Mouse (Mus musculus): ENCODE data around the gene Tm2d3. TPM values are rescaled to one million over a fixed set of nuclear protein-coding genes. Genes with fewer than 3 reads are reported as not detected.

Tm2d3 gene
- polyA plus RNA-seq (2014; fragmentation: Nextera tagmentation; extraction: Ambion mirVana) = 86.7 and 93.5 TPM in 2 replicates

- H3K27me3 ChIP-seq (ENCODE audit: control insufficient read depth, insufficient read depth, low read length) = no peaks in the 10 kb centered on the region
- no peak within 1 kb of the TSS for H3K4me2 ChIP-seq (ENCODE audit: low read depth, low read length)
- H3K4me3 ChIP-seq (ENCODE audit: low read depth, low read length) = no peak within 1 kb of the TSS
- WGBS = 89% methylated on average over 7 of the region's 7 CpGs
- H3K9ac ChIP-seq (replicated peaks; ENCODE audit: low read depth, low read length) = no peak within 1 kb of the TSS
- H3K9me3 ChIP-seq (ENCODE audit: control insufficient read depth, low read length) = no peaks in the 10 kb centered on the region
- H3K4me1 ChIP-seq (ENCODE audit: control insufficient read depth, insufficient read depth, low read length) = peaks cover 9% of the 10 kb centered on the region
- no peak for ATAC-seq (ENCODE audit: low read depth)
- peaks cover 4% of the 10 kb centered on the region; the same call in 1 of the 2 replicates for H3K36me3 ChIP-seq (ENCODE audit: control insufficient read depth, insufficient read depth, low read length)
- no peak within 1 kb of the TSS for H3K27ac ChIP-seq (ENCODE audit: low read depth, low read length)
Measured at GRCm38 (mm10) chr7:65690869-65691268, at the start of gene Tm2d3. Tm2d3 (plus strand) TSS chr7:65691169.

GRCm38 (mm10) chr7:65642371-65643304, 48.3 kb upstream of the Tm2d3 start:
- ATAC-seq (ENCODE audit: low read depth) = no peak
- Histone ChIP-seq H3K36me3 (ENCODE audit: control insufficient read depth, insufficient read depth, low read length) (no peaks in the 10 kb centered on the region), H3K9ac (replicated peaks; ENCODE audit: low read depth, low read length) (no peak overlapping the region), H3K9me3 (ENCODE audit: control insufficient read depth, low read length) (no peaks in the 10 kb centered on the region), H3K4me2 (ENCODE audit: low read depth, low read length) (no peak overlapping the region), H3K4me3 (ENCODE audit: low read depth, low read length) (no peak overlapping the region), H3K4me1 (ENCODE audit: control insufficient read depth, insufficient read depth, low read length) (0 out of 2 replicates have a peak, but pooled peaks cover 2% of the 10 kb centered on the region), H3K27ac (ENCODE audit: low read depth, low read length) (no peak overlapping the region), H3K27me3 (ENCODE audit: control insufficient read depth, insufficient read depth, low read length) (no peaks in the 10 kb centered on the region)
- WGBS = 68% methylated on average over 6 of the region's 6 CpGs

- no peaks in the 10 kb centered on the region for H3K27me3 ChIP-seq (ENCODE audit: control insufficient read depth, insufficient read depth, low read length)
- 0 out of 2 replicates have a peak, but pooled peaks cover 2% of the 10 kb centered on the region for H3K4me1 ChIP-seq (ENCODE audit: control insufficient read depth, insufficient read depth, low read length)
- H3K4me2 ChIP-seq (ENCODE audit: low read depth, low read length) = peak overlapping the region; percentile 64
- H3K9ac ChIP-seq (replicated peaks; ENCODE audit: low read depth, low read length) = no peak overlapping the region; the same call in 1 of the 2 replicates
- 38% methylated on average over 6 of the region's 6 CpGs for WGBS
- H3K36me3 ChIP-seq (ENCODE audit: control insufficient read depth, insufficient read depth, low read length) = no peaks in the 10 kb centered on the region
- H3K9me3 ChIP-seq (ENCODE audit: control insufficient read depth, low read length) = no peaks in the 10 kb centered on the region
- H3K27ac ChIP-seq (ENCODE audit: low read depth, low read length) = no peak overlapping the region
- peak; percentile 14; the same call in 1 of the 2 replicates for ATAC-seq (ENCODE audit: low read depth)
- H3K4me3 ChIP-seq (ENCODE audit: low read depth, low read length) = peak overlapping the region; percentile 65; the same call in 1 of the 2 replicates
Measured at GRCm38 (mm10) chr7:65643861-65644421, 47.0 kb upstream of the Tm2d3 start.

- H3K4me2 ChIP-seq (ENCODE audit: low read depth, low read length) = peak within 1 kb of the TSS; percentile 64
- no peaks in the 10 kb centered on the region for H3K36me3 ChIP-seq (ENCODE audit: control insufficient read depth, insufficient read depth, low read length)
- H3K4me1 ChIP-seq (ENCODE audit: control insufficient read depth, insufficient read depth, low read length) = 0 out of 2 replicates have a peak, but pooled peaks cover 2% of the 10 kb centered on the region
- no peaks in the 10 kb centered on the region for H3K27me3 ChIP-seq (ENCODE audit: control insufficient read depth, insufficient read depth, low read length)
- peak; percentile 96 for ATAC-seq (ENCODE audit: low read depth)
- under 1% methylated on average over 64 of the region's 64 CpGs for WGBS
- peak within 1 kb of the TSS; percentile 65 for H3K4me3 ChIP-seq (ENCODE audit: low read depth, low read length)
- H3K27ac ChIP-seq (ENCODE audit: low read depth, low read length) = peak within 1 kb of the TSS; percentile 85
- peak within 1 kb of the TSS; percentile 65 for H3K9ac ChIP-seq (replicated peaks; ENCODE audit: low read depth, low read length)
- no peaks in the 10 kb centered on the region for H3K9me3 ChIP-seq (ENCODE audit: control insufficient read depth, low read length)
Measured at GRCm38 (mm10) chr7:65644643-65645351, 46.2 kb upstream of the Tm2d3 start, which contains the start of gene Tarsl2. Tarsl2 (plus strand) TSS chr7:65644898.

- no peak for ATAC-seq (ENCODE audit: low read depth)
- no peak overlapping the region for H3K4me2 ChIP-seq (ENCODE audit: low read depth, low read length)
- 91% methylated on average over 8 of the region's 8 CpGs for WGBS
Measured at GRCm38 (mm10) chr7:65645996-65646395, 45.0 kb upstream of the Tm2d3 start.

GRCm38 (mm10) chr7:65650662-65651061, 40.3 kb upstream of the Tm2d3 start:
- no peak overlapping the region for H3K4me3 ChIP-seq (ENCODE audit: low read depth, low read length)
- H3K36me3 ChIP-seq (ENCODE audit: control insufficient read depth, insufficient read depth, low read length) = no peaks in the 10 kb centered on the region; the same call in 1 of the 2 replicates
- no peak overlapping the region for H3K9ac ChIP-seq (replicated peaks; ENCODE audit: low read depth, low read length)
- no peaks in the 10 kb centered on the region for H3K27me3 ChIP-seq (ENCODE audit: control insufficient read depth, insufficient read depth, low read length)
- H3K4me1 ChIP-seq (ENCODE audit: control insufficient read depth, insufficient read depth, low read length) = no peaks in the 10 kb centered on the region
- H3K4me2 ChIP-seq (ENCODE audit: low read depth, low read length) = no peak overlapping the region
- WGBS = 92% methylated on average over 4 of the region's 4 CpGs
- ATAC-seq (ENCODE audit: low read depth) = no peak
- H3K27ac ChIP-seq (ENCODE audit: low read depth, low read length) = no peak overlapping the region
- H3K9me3 ChIP-seq (ENCODE audit: control insufficient read depth, low read length) = no peaks in the 10 kb centered on the region

More at GRCm38 (mm10) chr7:65645996-65646395, 45.0 kb upstream of the Tm2d3 start:
- H3K4me1 ChIP-seq (ENCODE audit: control insufficient read depth, insufficient read depth, low read length) = 0 out of 2 replicates have a peak, but pooled peaks cover 2% of the 10 kb centered on the region
- H3K27me3 ChIP-seq (ENCODE audit: control insufficient read depth, insufficient read depth, low read length) = no peaks in the 10 kb centered on the region
- no peaks in the 10 kb centered on the region for H3K36me3 ChIP-seq (ENCODE audit: control insufficient read depth, insufficient read depth, low read length)
- H3K9me3 ChIP-seq (ENCODE audit: control insufficient read depth, low read length) = no peaks in the 10 kb centered on the region
- no peak overlapping the region for H3K4me3 ChIP-seq (ENCODE audit: low read depth, low read length)
- H3K27ac ChIP-seq (ENCODE audit: low read depth, low read length) = no peak overlapping the region
- H3K9ac ChIP-seq (replicated peaks; ENCODE audit: low read depth, low read length) = no peak overlapping the region

GRCm38 (mm10) chr7:65657490-65658120, 33.4 kb upstream of the Tm2d3 start:
- Histone ChIP-seq H3K9me3 (ENCODE audit: control insufficient read depth, low read length) (no peaks in the 10 kb centered on the region), H3K36me3 (ENCODE audit: control insufficient read depth, insufficient read depth, low read length) (peaks cover 3% of the 10 kb centered on the region; the same call in 1 of the 2 replicates), H3K9ac (replicated peaks; ENCODE audit: low read depth, low read length) (no peak overlapping the region), H3K27me3 (ENCODE audit: control insufficient read depth, insufficient read depth, low read length) (no peaks in the 10 kb centered on the region), H3K4me1 (ENCODE audit: control insufficient read depth, insufficient read depth, low read length) (no peaks in the 10 kb centered on the region), H3K4me3 (ENCODE audit: low read depth, low read length) (no peak overlapping the region), H3K27ac (ENCODE audit: low read depth, low read length) (no peak overlapping the region), H3K4me2 (ENCODE audit: low read depth, low read length) (no peak overlapping the region)
- ATAC-seq (ENCODE audit: low read depth) = no peak
- WGBS = 100% methylated on average over 2 of the region's 2 CpGs

GRCm38 (mm10) chr7:65663225-65663790, 27.7 kb upstream of the Tm2d3 start:
- H3K27ac ChIP-seq (ENCODE audit: low read depth, low read length) = no peak overlapping the region
- no peak for ATAC-seq (ENCODE audit: low read depth)
- no peak overlapping the region for H3K4me3 ChIP-seq (ENCODE audit: low read depth, low read length)
- no peak overlapping the region for H3K9ac ChIP-seq (replicated peaks; ENCODE audit: low read depth, low read length)
- H3K27me3 ChIP-seq (ENCODE audit: control insufficient read depth, insufficient read depth, low read length) = no peaks in the 10 kb centered on the region
- H3K9me3 ChIP-seq (ENCODE audit: control insufficient read depth, low read length) = no peaks in the 10 kb centered on the region
- H3K36me3 ChIP-seq (ENCODE audit: control insufficient read depth, insufficient read depth, low read length) = peaks cover 6% of the 10 kb centered on the region; the same call in 1 of the 2 replicates
- 85% methylated on average over 11 of the region's 11 CpGs for WGBS
- H3K4me1 ChIP-seq (ENCODE audit: control insufficient read depth, insufficient read depth, low read length) = no peaks in the 10 kb centered on the region
- no peak overlapping the region for H3K4me2 ChIP-seq (ENCODE audit: low read depth, low read length)

All from neural tube, embryonic 14.5 days (tissue).